Mouse (Mus musculus): Measurements from ENCODE around the gene Hoxb3.

The Hoxb3 gene

GRCm38 (mm10) chr11:96316696-96317607, 6.2 kb upstream of the Hoxb3 start:
- CTCF ChIA-PET: no interaction called here

GRCm38 (mm10) chr11:96317608-96318367, 5.3 kb upstream of the Hoxb3 start, which contains the start of gene Hoxb4:
Gene Hoxb4 (plus strand): TSS chr11:96318267.
- CTCF ChIA-PET: no interaction called here

- CTCF ChIA-PET: no interaction called here
Observed at GRCm38 (mm10) chr11:96318368-96319070, 4.6 kb upstream of the Hoxb3 start.

- CTCF ChIA-PET: interaction anchor here (0.7 kb wide), 1 partner anchor 568 kb away, joined by 5 read pairs; no protein-coding TSS in a partner anchor
Observed at GRCm38 (mm10) chr11:96319071-96319902, 3.8 kb upstream of the Hoxb3 start.

- CTCF ChIA-PET: interaction anchor here (0.7 kb wide), 1 partner anchor 569 kb away, joined by 5 read pairs; no protein-coding TSS in a partner anchor
Observed at GRCm38 (mm10) chr11:96319910-96320309, 3.2 kb upstream of the Hoxb3 start.

GRCm38 (mm10) chr11:96320688-96321087, 2.4 kb upstream of the Hoxb3 start:
- CTCF ChIA-PET: interaction anchor here (0.7 kb wide), 1 partner anchor 378 kb away, joined by 5 read pairs; no protein-coding TSS in a partner anchor

GRCm38 (mm10) chr11:96321846-96322245, 1.3 kb upstream of the Hoxb3 start:
- CTCF ChIA-PET: no interaction called here

GRCm38 (mm10) chr11:96322738-96323137, 388 bp upstream of the Hoxb3 start:
- CTCF ChIA-PET: no interaction called here

- CTCF ChIA-PET: interaction anchor here (0.6 kb wide), 2 partner anchors 223 to 543 kb away, joined by 3 to 4 read pairs; no protein-coding TSS in a partner anchor
Observed at GRCm38 (mm10) chr11:96324125-96324524, 999 bp downstream of the Hoxb3 start.

- CTCF ChIA-PET: no interaction called here
Observed at GRCm38 (mm10) chr11:96324965-96325364, 1.8 kb downstream of the Hoxb3 start.

GRCm38 (mm10) chr11:96325747-96326212, 2.7 kb downstream of the Hoxb3 start:
- CTCF ChIA-PET: no interaction called here

GRCm38 (mm10) chr11:96326705-96327104, 3.6 kb downstream of the Hoxb3 start:
- CTCF ChIA-PET: no interaction called here

- CTCF ChIA-PET: no interaction called here
Observed at GRCm38 (mm10) chr11:96327122-96327521, 4.0 kb downstream of the Hoxb3 start.

- CTCF ChIA-PET: no interaction called here
Observed at GRCm38 (mm10) chr11:96327750-96328149, 4.6 kb downstream of the Hoxb3 start.

- CTCF ChIA-PET: no interaction called here
Observed at GRCm38 (mm10) chr11:96328605-96329004, 5.5 kb downstream of the Hoxb3 start.

GRCm38 (mm10) chr11:96332105-96332504, 9.0 kb downstream of the Hoxb3 start:
- CTCF ChIA-PET: interaction anchor here (0.5 kb wide), 1 partner anchor 19 kb away, joined by 3 read pairs; no protein-coding TSS in a partner anchor

- CTCF ChIA-PET: no interaction called here
Observed at GRCm38 (mm10) chr11:96332618-96333032, 9.5 kb downstream of the Hoxb3 start.

- CTCF ChIA-PET: no interaction called here
Observed at GRCm38 (mm10) chr11:96333241-96334001, 10.3 kb downstream of the Hoxb3 start.

GRCm38 (mm10) chr11:96334002-96334364, 10.9 kb downstream of the Hoxb3 start:
- CTCF ChIA-PET: interaction anchor here (0.7 kb wide), 1 partner anchor 178 kb away, joined by 3 read pairs; no protein-coding TSS in a partner anchor

- CTCF ChIA-PET: no interaction called here
Observed at GRCm38 (mm10) chr11:96334998-96335397, 11.9 kb downstream of the Hoxb3 start.

Measured in spleen, embryonic (tissue).